Mouse (Mus musculus) B cell, adult 2 months (primary cell): Measurements from ENCODE around the gene Nono.

ENCODE experiments used
- DNase-seq, 2 experiments: peaks; one replicate each; pipeline ENCODE4 v3.0.0; 2022

Nono gene

DNA sequence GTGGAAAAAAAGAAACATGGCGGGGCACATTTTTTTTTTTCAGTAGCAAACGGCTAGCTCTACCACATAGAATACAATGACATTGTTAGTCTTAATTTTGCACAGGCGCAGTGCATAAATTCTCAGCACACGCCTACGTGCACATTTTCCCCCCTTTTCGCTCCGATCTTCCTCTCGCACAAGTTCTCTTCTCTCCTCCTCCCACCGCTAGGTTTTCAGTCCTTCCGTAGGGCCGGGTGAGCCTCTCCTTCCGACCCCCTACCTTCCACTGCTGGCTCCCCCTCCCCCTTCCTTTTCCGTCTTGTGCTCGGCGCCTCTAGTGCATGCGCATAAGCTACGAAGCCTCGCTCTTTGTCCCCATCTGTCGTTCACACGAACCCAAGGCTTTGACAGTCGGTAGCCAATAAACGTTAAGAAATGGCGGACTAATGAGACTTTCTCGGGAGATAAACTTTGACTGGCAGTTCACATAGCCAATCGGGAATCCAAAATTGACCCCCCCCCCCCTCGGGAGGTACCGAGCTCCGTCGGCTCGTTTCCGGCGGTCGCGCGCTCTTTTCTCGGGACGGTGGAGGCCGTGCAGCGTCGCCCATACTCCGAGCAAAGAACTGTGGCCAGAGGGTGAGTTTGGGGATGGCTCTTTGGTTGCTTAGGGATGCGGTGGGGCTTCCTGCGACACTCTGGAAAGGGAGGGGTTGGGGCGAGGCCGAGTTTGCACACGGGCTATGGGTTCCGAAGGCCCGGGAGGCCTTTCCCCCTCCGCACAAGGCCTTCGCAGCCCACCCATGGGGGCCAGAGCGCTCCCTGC is at the start of gene Nono:
Nono (plus strand) TSS at position 177 of the 808 bp plus-strand sequence.
- peak; percentile 75 to 82 for DNase-seq

DNA sequence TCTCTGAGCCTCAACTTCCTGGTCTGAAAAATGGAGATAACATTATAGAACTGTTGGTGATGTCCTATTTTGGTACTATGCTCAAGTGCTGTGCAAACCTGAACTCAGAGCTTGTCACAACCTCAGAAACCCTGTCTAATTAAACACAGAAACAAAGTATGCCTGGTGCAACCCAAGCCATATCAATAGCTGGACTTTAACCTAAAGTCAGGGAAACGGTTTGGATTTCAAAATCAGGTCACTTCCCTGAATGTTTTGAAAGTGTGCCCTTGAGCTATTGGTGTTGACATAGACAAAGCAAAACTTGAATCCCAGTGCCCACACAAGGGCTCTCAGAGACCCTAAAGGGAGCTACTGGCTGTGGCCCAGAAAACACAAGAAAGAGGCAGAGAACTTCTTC is 49.4 kb upstream of the Nono start:
- no peak for DNase-seq

DNA sequence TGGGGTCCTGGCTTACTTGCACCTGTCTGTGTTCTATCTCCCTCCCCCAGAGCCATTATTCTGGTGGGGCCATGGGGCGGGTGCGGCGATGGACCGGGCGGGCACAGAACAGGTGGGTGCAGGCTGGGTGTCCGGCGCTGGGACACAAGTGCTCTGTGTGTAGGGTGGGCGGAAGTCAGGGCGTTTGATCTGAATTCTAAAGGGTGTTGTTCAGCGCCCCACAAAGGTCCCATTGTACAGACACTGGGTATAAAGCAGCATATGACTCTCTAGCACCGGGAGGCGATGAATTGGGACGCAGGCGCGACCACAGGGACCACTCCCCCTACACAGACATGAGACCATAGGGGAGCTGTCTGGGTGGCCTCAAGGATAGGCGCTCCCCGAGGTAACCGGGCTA is 45.7 kb upstream of the Nono start:
- no peak for DNase-seq

DNA sequence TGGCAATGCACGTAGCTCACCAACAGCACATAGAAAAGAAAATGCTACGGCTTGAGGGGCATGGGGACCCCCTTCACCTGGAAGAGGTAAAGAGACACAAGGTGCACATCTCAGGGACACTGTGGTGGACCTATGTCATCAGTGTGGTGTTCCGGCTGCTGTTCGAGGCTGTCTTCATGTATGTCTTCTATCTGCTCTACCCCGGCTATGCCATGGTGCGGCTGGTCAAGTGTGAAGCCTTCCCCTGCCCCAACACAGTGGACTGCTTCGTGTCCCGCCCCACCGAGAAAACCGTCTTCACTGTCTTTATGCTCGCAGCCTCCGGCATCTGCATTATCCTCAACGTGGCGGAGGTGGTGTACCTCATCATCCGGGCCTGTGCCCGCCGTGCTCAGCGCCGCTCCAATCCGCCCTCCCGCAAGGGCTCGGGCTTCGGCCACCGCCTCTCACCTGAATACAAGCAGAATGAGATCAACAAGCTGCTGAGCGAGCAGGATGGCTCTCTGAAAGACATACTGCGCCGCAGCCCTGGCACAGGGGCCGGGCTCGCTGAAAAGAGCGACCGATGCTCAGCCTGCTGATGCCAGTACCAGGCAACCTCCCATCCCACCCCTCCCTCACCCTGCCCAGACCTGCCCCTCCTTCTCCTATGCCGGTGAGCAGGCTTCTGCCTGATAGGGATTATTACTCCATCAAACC is 44.5 kb upstream of the Nono start:
- DNase-seq = peak in 1 of 2 experiments; percentile 2

DNA sequence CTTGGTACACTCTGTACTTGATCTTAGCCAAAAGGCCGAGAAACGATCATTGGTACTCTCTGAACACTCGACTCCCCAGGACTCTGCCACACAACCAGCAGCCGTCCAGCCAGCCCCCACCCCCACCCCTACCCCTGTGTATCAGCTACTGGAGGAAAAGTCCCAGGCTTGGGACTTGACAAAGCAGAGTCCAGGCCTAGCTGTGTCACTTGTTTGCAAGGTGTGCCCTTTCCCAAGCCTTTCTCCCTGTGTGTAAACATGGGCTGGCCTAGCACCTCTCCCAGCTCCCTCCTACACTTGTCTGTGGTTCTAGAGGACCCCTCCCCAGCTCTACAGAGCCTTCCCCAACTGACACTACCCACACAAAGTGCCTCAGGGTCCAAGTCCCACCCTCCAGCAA is 42.9 kb upstream of the Nono start:
- no peak for DNase-seq

DNA sequence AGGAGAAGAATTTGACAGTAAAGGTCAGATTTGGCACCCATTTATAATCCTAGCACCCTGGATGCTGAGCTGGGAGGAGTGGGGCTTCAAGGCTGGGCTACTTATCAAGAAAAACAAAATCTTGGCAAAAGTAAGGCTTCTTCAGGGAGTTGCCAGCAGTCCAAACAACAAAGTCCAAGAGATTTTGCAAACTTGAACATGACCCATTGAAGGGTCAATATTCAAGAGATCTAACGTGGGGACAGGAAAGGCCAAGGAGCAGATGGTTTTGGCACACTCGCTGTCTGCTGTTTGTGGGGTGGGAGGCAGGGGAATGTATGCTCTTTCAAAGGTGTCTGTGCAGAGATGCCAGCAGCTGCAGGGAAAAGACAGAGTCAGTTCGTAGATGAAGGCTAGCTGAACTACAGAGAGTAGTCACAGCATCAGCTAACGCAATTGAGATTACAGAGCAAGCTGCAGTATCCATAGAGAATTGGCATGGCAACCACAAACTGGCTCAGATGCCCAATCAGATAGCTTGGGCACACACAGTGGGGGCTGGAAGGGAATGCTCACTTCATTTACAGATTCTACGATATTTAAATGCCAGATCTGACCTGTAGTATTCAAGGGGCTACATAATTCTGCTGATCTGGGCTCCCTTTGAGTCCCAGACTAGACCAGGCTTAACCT is 40.1 kb upstream of the Nono start:
- no peak for DNase-seq

DNA sequence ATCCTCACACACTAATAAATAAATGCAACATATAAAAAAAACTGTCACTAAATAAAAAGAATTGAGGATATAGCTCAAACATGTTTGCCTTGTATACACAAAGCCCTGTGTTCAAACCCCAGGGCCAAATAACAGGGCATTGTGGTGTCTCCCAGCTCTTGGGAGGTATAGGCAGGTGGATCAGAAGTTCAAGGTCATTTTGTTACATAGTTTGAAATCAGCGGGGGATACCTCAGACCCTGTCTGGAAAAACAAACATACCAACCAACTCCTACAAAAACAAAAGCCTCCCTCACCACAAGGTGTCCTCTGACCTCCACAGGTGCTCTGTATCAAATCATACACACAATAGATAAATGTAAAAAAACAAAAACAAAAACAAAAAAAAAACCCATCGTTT is 34.8 kb upstream of the Nono start:
- no peak for DNase-seq

DNA sequence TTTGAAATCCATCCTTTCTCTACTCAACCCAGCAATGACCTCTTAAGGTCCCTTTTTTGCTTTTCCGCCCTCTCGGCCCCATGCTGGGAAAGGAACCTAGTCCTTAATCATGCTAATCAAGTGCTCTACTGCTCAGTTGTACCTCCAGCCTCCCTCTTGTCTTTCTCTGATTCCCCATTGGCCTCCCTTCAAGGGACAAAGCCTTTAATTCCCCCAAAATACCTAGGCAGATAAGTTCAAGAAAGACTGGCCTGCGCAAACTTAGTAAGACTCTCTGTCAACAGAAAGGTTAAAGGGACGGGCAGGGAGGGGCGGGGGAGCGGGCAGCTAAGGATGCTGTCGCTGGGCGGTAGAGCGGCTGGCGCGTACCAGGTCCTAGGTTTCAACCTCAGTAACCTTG is 32.7 kb upstream of the Nono start:
- DNase-seq = no peak

DNA sequence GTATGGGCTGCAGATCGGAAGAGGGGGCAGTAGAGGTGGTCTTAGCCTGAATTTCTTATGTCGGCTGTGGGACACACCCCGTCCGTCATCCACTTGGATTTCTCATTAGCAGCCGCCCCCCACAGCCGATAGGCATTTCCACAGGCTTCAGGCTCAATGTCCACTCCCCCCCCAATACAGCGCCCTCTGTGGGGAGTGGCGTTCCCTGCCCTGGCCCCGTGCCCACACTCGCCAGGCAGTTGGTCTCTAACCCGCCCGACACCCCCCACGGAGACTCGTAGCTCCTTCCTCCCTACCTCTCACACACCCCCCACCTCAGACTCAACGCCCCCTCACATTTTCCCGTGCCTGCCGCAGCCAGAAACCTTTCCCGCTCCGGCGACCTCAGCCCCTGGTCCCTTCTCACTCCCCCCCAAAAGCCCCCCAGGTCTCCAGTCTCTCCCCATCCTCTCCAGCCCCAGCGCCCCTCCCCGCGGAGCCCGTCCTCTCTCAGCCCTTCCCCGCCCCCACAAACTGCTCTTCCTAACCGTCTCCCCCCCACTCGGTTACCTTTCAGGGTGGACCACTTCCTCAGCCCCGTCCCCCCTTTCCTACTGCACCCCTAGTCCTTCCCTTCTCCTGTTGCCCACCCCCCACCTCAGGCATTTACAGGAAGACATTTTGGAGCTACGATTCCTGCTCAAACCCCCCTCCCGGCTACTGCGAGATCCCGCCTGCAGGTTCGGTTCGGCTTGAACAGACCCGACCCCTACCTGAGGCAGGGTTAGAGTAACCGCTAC is 10.0 kb upstream of the Nono start:
- DNase-seq = peak; percentile 36 to 53

DNA sequence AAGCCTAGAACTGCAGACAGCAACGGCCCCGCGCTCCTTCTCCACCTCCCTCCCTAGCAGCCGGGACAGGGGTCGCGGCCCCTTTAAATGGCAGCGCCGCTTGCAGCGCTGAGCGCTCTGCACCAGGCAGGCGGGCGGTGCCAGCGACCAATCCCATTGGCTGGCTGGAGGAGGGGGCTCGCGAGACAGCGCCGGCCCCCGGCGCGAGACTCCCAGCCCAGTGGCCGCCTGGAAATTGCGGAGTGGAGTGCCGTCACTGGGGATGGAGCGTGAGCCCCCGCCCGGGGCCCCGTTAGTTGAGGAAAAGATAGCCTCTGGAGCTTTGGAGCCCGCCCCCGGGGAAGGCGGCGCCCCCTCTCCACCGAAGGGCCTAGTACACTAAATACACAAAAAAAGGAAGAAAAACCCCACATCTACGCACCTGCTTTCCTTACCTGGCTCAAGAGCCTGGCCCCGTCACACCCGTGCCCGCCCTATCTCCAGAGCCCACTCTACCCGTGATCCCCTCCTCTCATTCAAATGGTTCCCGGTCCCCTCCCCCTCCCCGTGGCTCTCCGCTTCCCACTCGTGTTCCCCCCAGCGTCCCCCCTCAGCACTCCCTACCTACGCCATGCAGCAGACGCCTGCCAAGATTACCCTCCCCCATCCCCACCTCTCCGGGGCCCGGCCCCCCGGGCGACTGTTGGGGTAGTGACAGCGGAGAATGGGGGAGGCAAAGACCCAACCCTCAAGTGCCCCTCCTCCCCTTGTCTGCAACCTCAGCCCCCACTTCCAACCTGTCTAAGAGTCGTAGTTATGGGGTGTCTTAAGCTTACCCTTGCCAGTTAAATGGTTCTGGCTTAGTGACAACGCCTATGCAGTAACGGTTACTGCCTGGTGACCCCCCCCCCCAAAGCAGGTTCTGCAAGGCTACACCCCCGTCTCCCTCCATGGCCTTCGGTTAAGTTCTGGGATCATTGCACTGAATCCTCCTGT is 9.1 kb upstream of the Nono start:
- peak; percentile 80 for DNase-seq

DNA sequence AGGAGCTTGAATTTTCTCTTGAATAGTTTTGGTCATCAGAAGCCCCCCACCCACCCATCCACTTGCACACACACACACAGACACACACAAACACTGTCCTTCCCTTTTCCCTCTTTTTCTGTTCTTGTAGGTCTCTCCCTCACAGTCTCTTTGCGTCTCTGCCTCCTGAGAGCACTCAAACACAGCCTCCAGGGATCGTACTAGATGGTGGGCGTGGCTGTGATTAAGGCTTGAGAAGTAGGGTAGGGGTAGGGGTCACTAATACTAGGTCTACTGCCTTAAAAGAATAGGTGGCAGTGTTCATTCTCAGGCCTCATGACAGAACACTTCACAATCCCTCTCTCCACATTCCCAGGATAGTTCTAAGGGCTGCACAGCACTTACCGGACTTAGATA is 8.4 kb upstream of the Nono start, which contains the start of gene Zmym3:
Zmym3 (minus strand) TSS at position 150 of the 396 bp plus-strand sequence.
- DNase-seq = no peak

DNA sequence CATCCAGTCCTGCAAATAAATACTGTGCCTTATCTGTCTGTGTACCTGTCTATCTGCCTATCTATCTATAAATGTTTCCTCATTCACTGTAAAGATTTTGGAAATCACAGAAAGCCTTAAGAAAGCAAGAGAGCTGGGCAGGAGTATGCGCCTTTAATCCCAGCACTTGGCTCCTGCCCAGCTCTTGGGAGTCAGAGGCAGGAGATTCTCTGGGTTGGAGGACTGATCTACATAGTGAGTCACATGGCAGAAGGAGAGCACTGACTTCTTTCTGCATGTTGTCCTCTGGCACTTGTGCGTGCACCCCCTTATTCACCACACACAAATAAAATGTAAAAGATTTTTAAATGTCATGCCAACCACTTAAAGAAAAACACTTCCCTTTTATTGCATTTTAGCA is 5.7 kb upstream of the Nono start:
- DNase-seq = no peak

DNA sequence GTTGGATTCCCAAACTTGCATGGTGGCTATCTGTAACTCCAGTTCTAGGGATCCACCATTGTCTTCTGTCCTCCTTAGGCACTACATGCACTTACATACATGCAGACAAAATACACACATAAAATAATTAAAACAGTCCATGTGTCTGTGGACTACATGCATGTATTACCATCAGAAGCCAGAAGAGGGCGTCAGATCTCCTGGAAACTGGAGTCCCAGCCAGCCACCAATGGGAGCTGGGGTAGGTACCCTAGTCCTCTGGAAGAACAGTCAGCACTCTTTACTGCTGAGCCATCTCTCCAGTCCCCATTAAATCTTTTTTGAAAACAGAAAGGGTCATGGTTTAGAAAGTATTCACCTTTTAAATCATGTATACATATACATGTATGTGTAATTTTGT is 1.3 kb upstream of the Nono start:
- DNase-seq = peak; percentile 42 to 44

DNA sequence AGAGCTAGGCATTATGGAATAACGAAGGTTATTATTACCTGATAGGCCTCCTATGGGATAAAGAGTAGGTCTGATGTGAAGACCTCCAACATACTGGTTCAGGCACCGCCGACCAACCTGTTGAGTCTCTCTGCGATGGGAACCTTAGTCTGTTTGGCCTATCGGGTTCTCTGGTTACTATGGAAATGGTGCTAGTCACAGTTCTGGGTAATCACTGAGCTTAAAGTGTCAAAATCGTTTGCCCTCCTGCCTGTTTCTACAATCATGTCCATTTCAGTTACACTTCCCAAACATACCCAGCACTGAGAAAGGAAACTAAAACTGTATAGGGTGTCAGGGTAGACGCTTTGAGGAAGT is 355 bp upstream of the Nono start:
- DNase-seq = no peak

DNA sequence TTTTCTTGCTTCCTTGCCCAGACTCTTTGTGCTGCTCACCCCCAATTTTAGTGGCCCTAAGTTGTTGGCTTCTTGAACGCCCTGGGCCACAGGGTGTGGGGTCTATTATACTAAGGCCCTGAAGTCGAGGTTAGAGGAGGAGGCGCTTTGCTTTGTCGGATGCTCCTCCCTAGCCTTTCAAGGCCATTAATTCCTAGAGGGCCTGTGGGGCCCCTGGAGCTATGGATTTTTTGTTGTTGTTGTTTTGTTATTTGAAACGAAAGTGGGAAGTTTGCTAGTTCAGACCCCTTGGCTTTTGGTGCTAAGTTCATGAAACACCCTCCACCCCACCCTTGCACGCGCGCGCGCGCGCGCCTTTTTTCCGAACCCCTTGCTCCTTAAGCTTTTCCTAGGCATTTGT is 858 bp downstream of the Nono start:
- DNase-seq = no peak

DNA sequence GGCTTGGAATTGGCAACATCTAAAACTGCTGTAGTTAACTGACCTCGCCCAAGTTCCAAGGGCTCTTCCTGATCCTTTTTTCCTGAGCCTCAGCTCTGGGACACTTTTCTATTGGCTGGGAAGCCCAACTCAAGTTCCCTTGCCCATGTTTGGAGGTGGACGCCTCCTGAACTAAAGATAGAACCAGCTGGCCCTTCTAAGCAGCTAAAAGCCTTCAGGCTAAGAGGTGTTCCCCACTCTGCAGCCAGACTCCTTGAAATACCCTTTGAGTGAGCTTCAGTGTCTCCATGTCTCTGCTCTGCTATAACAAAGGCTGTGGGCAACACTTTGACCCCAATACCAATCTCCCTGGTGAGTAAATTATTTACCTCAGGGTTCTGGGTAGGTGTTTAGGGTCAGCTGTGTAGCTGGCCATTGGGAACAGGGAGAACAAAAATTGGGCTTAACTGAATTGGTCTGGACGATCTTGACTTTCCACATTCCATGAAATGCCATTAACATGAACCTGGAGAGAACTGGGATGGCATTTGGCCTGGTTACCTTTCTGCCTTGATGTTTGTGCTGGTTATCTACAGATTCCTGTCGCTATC is 19.9 kb downstream of the Nono start, which contains the start of gene Itgb1bp2:
Itgb1bp2 (plus strand) TSS at position 203 of the 590 bp plus-strand sequence.
- no peak for DNase-seq

DNA sequence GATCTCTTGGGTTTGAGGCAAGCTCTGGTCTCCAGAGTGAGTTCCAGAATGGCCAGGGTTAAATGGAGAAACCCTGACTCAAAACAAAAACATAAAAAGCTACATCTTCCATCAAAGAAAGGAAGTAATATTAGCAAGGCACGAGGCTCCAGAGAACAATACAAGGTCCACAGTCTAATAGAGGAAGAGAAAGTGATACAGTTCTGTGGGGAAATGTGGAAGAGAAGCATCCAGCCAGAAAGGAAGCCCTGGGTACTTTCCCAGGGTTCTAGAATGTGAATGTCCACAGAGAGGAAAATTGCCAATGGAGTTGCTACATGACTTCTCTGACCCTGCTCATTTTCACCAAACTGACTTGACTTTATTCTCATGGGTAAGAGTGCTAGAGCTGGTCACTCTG is 22.0 kb downstream of the Nono start:
- no peak for DNase-seq

DNA sequence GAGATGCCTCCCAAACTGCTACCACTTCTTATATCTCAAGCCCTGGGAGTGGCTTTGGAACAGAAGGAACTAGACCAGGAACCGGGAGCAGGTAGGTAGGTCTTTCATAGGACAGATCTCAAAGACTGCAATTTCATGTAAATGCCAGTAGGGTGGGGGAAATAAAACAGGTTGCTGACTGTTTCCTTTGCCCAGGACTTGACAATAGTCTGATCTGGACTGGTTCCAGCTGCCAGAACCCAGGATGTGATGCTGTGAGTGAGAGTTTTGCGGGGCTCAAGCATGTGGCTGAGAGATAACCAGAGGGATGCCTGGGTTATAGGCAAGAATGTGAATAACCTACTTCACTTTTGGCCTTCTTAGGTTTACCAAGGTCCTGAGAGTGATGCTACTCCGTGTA is 22.5 kb downstream of the Nono start:
- no peak for DNase-seq

DNA sequence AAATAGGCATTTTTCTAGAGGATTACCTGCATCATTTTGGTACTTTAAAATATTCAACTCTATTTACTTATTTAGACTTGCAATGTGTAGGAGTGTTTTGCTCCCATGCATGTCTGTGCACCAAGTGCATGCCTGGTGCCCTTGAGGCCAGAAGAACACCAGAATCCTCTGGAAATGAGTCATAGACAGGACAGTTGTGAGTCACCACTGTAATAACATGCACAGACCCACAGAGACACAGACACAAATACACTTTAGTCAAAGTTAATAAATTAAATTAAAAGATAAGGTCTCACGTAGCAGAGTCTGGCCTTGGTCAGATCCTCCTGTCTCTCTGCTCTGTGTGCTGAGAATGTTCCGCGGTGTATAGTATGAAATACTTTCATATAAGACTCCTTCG is 43.1 kb downstream of the Nono start:
- DNase-seq = no peak

DNA sequence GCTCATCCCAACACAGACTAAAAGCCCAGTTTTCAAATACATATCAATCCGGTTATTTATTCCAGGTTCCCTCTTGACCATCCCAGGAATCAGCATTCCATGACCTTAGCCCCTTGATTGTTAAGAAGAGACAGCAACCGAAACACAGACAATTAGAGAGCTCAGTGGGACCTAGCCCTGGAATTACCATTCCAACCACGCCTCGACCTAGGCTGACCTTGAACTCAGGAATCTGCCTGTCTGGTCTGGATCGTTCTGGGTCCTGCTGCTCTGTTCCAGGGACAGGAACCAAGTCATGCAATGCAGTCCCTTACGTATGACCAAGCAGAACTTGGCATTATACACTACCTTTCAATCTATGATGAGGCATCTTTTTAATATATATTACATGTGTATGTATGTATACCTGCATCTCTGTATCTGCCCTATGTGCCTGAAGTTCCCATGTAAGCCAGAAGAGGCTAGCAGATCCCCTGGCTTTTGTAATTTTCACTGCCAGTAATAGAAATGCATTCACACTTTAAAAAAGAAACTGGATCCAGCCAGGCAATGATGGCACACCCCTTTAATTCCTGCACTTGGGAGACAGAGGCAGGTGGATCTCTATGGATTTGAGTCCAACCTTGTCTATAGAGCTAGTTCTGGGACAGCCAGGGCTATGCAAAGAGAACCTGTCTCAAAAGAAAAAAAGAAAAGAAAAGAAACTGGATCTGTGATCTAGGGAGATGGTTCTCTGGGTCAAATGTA is 52.7 kb downstream of the Nono start:
- no peak for DNase-seq
